Mouse (Mus musculus): ENCODE data around the gene Sox5.

GRCm38 (mm10) chr6:144166651-144167050, 615.1 kb downstream of the Sox5 start:
- no peak for TF ChIP-seq CTCF (IDR thresholded peaks at IDR 0.05; ENCODE audit: extremely low read depth, insufficient read length, insufficient replicate concordance, low read depth, low read length)
- TF ChIP-seq POLR2A (IDR thresholded peaks at IDR 0.05; ENCODE audit: low read depth, low read length): no peak

All from small intestine, adult 2 months (tissue).